Mouse (Mus musculus) midbrain, postnatal 0 days (tissue): ENCODE data around the gene Alyref. TPM values are rescaled to one million over a fixed set of nuclear protein-coding genes. Genes with fewer than 3 reads are reported as not detected.

Experiments used
- ATAC-seq: fragments of 200-750 bp; cut with Nextera tagmentation; 2 replicates; pipeline ENCODE4 v1.8.0; 2017; ENCODE audit warnings: moderate number of reproducible peaks, mild to moderate bottlenecking, moderate TSS enrichment, moderate library complexity; ENCODE audit not compliant: low FRiP score
- DNase-seq: peaks from one replicate; pipeline ENCODE4 v3.0.0-alpha.2; 2015; ENCODE audit warnings: low spot score
- H3K27ac ChIP-seq: fragments of 300-500 bp; sonication (generic); 2 replicates; pipeline ENCODE4 v1.5.1; 2014; ENCODE audit warnings: low read depth, mild to moderate bottlenecking, low read length, mixed read lengths
- H3K27me3 ChIP-seq: fragments of 300-500 bp; sonication (generic); 2 replicates; pipeline ENCODE4 v1.6.1; 2014; ENCODE audit warnings: low read length, control low read depth, mixed read lengths; ENCODE audit not compliant: insufficient read depth
- H3K36me3 ChIP-seq: fragments of 300-500 bp; sonication (generic); 2 replicates; pipeline ENCODE4 v1.6.1; 2014; ENCODE audit warnings: low read length, control low read depth, mixed read lengths; ENCODE audit not compliant: insufficient read depth
- H3K4me1 ChIP-seq: fragments of 300-500 bp; sonication (generic); 2 replicates; pipeline ENCODE4 v1.6.1; 2014; ENCODE audit warnings: mild to moderate bottlenecking, control low read depth, antibody characterized with exemption, low read length, mixed read lengths; ENCODE audit not compliant: insufficient read depth
- H3K4me2 ChIP-seq: fragments of 300-500 bp; sonication (generic); 2 replicates; pipeline ENCODE4 v1.6.1; 2014; ENCODE audit warnings: low read depth, mild to moderate bottlenecking, low read length, mixed read lengths; ENCODE audit not compliant: poor library complexity, severe bottlenecking
- H3K4me3 ChIP-seq: fragments of 300-500 bp; sonication (generic); 2 replicates; pipeline ENCODE4 v1.5.1; 2014; ENCODE audit warnings: low read depth, mild to moderate bottlenecking, low read length, moderate library complexity
- H3K9ac ChIP-seq: fragments of 300-500 bp; sonication (generic); replicated peaks from 2 replicates; pipeline ENCODE4 v1.6.1; 2014; ENCODE audit warnings: mild to moderate bottlenecking, low read length, moderate library complexity, mixed read lengths; ENCODE audit not compliant: poor library complexity, severe bottlenecking
- H3K9me3 ChIP-seq: fragments of 300-500 bp; sonication (generic); 2 replicates; pipeline ENCODE4 v1.6.1; 2016; ENCODE audit warnings: low read length, control low read depth
- CTCF ChIP-seq: IDR thresholded peaks from 2 replicates; pipeline ENCODE4 v1.5.1; 2016; ENCODE audit warnings: antibody characterized with exemption, mild to moderate bottlenecking
- WGBS: fragments of 180-500 bp; shearing (Covaris S2); extraction: QIAGEN DNeasy Blood & Tissue Kit; methylation state at CpG from one replicate; pipeline ENCODE4 v1.1.7; 2014; 5-methylcytosine and 5-hydroxymethylcytosine counted together
- polyA plus RNA-seq: library from polyadenylated mRNA; unstranded; fragments of >200 nt; fragmentation: Nextera tagmentation; extraction: Ambion mirVana; gene quantifications from 2 replicates; pipeline ENCODE4 v1.2.1, GENCODE M21; 2015
- total RNA-seq: library from RNA; depleted of rRNA; stranded (reverse); fragments of >200 nt; gene quantifications from 2 replicates; pipeline ENCODE4 v1.2.3, GENCODE M21; 2014

The Alyref gene
- total and polyA plus RNA-seq, 2 experiments from 2014 or later = 86.9 to 145 TPM

DNA sequence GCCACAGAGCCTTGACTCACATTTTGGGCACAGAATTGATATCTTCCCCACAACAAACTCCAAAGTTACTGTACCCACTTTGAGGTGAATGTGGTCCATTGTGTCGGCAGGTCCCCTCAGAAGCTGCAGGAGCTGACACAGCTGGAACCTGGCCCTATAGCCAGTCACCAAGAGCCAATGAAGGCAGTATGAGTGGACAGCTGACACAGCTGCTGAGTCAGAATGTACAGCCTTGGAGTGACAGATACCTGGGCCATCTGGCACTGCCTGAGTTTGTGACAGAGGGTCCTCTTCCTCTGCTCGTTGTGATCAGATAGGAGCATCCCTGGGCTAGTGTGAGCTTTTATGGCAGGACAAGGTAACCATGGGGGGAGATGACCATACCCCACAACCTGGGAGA lies 42.9 kb downstream of the Alyref start:
- Histone ChIP-seq H3K9ac (no peak overlapping the region), H3K27ac (no peak overlapping the region), H3K4me1 (no peaks in the 10 kb centered on the region), H3K9me3 (no peaks in the 10 kb centered on the region), H3K27me3 (no peaks in the 10 kb centered on the region), H3K36me3 (peaks cover 11% of the 10 kb centered on the region), H3K4me3 (no peak overlapping the region), H3K4me2 (no peak overlapping the region)
- 81% methylated on average over 2 of the region's 2 CpGs for WGBS
- DNase-seq (no peak), ATAC-seq (no peak)
- no peak for TF ChIP-seq CTCF

DNA sequence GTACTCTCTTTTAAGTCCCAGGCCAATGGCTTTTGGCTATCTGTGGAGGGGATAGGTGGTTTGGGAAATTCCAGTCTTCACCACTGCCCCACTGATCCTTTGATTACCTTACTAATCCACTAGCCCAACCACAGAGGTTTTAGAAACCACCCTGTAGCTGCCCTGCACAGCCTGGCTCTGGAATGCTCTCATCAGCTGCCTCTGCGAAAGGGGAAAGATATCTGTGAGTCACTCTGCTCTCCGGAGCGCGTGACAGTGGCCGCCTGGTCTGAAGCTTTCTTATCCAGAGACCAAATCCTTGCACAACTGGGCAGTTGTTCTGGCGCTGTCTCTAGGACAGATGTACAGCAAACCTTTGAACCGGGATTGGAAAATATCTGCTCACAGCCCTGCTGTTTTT lies 43.3 kb downstream of the Alyref start:
- no peak for TF ChIP-seq CTCF
- no peak for DNase-seq
- Histone ChIP-seq H3K36me3 (peaks cover 7% of the 10 kb centered on the region; the same call in 1 of the 2 replicates), H3K4me2 (no peak overlapping the region), H3K4me3 (no peak overlapping the region), H3K27ac (no peak overlapping the region), H3K27me3 (no peaks in the 10 kb centered on the region), H3K4me1 (peaks cover 4% of the 10 kb centered on the region), H3K9ac (no peak overlapping the region), H3K9me3 (no peaks in the 10 kb centered on the region)
- no peak for ATAC-seq
- 77% methylated on average over 7 of the region's 7 CpGs for WGBS

DNA sequence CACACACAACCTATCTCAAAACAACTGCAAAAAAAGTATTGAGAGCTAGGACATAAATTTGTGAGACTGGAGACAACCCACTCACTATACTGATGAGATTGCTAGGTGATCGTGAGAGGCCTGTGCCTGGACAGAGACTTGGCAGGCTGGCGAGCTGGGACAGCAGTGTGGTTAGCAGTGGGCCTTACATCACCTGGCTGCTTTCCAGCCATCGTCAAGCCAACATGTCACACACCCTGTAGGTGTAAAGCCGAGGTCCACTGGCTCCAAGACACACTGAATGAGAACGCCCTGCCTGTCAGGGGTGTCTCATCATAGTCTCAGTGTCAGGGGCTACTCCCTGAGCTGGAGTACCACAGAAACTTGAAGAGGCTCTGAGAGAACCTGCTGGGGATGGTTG lies 45.4 kb downstream of the Alyref start:
- ATAC-seq (no peak), DNase-seq (no peak)
- no peak overlapping the region for H3K27ac ChIP-seq
- no peaks in the 10 kb centered on the region for H3K9me3 ChIP-seq
- 82% methylated on average over 5 of the region's 5 CpGs for WGBS
- H3K27me3 ChIP-seq = no peaks in the 10 kb centered on the region
- H3K36me3 ChIP-seq = no peaks in the 10 kb centered on the region
- no peak for TF ChIP-seq CTCF
- H3K4me3 ChIP-seq = no peak overlapping the region
- peaks cover 14% of the 10 kb centered on the region for H3K4me1 ChIP-seq
- no peak overlapping the region for H3K4me2 ChIP-seq
- H3K9ac ChIP-seq = no peak overlapping the region

GRCm38 (mm10) chr11:120550810-120551440 lies 47.2 kb downstream of the Alyref start, which contains the start of gene Ppp1r27:
Gene Ppp1r27, minus strand, starts transcription at chr11:120551132.
- no peak for ATAC-seq
- no peak for DNase-seq
- no peaks in the 10 kb centered on the region for H3K9me3 ChIP-seq
- no peaks in the 10 kb centered on the region for H3K27me3 ChIP-seq
- H3K9ac ChIP-seq = peak within 1 kb of the TSS; percentile 99
- TF ChIP-seq CTCF = no peak
- H3K4me3 ChIP-seq = peak within 1 kb of the TSS; percentile 91
- peak within 1 kb of the TSS; percentile 91 for H3K4me2 ChIP-seq
- H3K4me1 ChIP-seq = peaks cover 14% of the 10 kb centered on the region
- H3K36me3 ChIP-seq = no peaks in the 10 kb centered on the region
- peak within 1 kb of the TSS; percentile 89 for H3K27ac ChIP-seq
- WGBS = 95% methylated on average over 28 of the region's 28 CpGs

DNA sequence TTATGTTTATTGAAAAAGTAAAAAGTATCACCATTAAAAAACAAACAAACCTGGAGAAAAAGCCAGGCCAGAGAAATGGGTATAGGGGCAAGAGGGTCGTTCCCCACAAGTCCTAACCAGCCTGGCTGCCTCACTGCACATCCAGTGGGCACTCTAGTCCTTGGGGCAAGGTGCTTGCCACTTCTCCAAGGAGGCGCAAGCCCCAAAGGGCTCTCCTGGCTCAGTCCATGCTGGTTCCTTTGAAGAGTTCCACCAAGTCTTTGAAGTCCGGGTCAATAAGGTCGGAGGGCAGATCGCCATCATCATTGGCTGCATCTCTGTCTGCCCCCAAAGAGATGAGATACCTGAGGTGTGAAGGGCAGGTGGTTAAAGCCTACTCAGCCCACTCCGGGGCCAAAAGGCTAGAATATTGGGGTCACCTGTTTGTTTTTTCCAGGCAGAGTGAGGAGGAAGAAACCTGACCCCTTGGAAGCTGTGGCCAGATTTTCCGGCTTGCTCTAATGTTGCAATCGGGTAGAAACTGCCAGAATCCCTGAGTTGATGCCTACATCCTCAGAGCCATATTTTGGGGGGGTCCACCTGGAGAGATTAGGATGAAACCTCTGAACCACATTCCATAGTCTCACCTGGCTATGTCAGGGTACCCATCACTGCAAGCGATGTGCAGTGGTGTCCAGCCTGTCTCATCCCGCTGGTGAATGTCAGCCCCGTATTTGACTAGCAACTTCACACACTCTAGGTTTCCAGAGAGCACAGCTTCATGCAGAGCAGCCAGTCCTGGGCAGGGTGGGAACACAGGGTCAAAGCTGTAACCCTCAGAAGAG lies 48.0 kb downstream of the Alyref start:
- Histone ChIP-seq H3K4me3 (peak overlapping the region; percentile 91), H3K9ac (peak overlapping the region; percentile 99), H3K4me2 (peak overlapping the region; percentile 91), H3K27ac (peak overlapping the region; percentile 89), H3K9me3 (no peaks in the 10 kb centered on the region), H3K36me3 (no peaks in the 10 kb centered on the region), H3K27me3 (no peaks in the 10 kb centered on the region), H3K4me1 (peaks cover 14% of the 10 kb centered on the region)
- DNase-seq (no peak), ATAC-seq (peak; percentile 28; the same call in 1 of the 2 replicates)
- TF ChIP-seq CTCF = no peak
- WGBS = 76% methylated on average over 11 of the region's 11 CpGs
